Mouse (Mus musculus): ENCODE results near the gene Sytl3.

Sytl3 gene

DNA sequence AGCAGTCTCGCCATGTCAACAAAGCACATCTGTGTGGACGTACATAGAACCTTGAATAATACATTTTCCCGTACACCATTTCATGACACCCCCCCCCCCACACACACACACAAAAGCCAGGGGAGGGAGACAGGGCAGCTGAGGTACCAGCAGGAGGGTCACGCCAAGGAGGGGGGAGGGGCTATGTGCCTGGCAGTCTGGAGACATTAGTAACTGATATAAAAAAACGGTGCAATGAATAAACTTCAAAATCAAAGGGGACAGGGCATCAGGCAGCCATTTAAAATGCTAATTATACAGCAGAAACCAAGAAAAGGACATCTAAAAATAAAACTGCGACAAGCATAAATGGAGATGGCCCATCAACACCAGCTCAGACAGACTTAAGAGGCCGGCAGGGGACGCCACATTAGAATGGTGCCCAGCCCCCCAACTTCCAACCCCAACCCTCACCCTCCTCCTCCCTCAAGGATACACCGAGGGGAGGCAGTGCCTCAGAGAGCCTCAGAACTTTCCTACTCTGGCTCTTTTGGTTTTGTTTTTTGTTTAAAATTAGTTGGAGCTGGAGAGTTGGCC, 100.9 kb downstream of the Sytl3 start:
- DNase-seq, result no peak

DNA sequence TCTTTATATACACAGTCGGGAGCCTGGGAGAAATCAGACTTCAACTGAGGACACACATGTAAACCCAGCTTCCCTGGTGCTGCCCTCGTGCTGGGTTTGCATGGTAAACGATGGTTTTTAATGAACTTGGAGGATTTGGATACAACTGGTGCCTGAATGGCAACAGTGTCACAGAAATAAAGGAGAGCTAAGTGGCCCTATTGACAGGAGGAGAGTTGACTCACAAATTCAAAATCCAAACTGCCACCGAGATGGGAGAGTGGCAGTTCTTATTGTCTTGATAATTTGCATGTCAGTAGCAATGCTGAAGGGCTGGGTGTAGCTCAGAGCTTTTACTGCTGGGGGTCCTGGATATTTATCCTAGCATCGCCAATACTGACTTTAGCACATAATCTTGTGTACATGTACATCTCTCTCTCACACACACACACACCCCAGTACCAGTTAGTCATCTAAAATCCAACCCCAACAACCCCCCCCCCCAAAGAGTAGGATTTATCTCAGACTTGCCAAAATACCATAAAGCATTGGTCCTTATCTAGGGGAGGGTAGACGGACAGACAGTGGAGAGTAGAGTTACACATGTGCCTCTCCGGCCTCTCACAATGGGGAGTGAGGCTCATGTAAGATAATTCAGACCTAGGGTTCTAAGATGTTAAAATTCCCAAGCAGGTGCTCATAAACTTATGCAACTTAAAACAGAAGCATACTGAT, 104.8 kb downstream of the Sytl3 start:
- no peak for DNase-seq

DNA sequence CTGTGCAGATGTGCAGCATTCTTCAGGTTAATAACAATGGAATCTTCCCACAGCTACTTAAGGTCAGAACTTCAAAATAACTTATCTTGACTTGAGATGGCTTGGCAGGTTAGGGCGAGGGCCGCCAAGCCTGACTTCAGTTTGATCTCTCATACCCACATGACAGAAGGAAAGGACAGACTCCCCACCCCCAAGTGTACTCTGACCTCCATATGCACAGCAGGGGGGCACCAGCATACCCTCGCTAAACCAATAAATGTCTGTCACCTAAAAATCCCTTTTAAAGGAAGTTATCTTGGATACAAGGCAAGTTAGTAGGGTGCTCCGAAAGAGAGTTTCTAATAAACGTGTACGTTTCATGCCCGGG, 105.3 kb downstream of the Sytl3 start:
- no peak for DNase-seq

DNA sequence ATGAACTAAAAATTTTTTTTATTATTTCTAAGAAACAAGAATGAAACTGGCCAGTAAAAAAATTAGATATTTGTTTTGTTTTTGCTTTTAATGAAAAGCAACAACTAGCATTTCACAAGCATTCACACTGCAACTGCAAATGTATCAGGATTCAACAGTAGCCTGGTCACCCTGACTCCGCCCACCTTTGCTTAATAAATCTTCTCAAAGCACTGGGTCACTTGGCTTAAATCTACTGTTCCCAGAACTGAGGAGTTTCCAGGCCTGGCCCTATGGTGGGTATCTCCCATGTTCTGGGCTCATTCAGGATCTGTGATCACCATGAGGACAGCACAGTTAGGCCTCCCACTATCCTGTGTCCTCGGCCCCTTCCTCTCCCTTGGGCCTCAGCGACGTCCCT, 105.8 kb downstream of the Sytl3 start:
- no peak for DNase-seq

DNA sequence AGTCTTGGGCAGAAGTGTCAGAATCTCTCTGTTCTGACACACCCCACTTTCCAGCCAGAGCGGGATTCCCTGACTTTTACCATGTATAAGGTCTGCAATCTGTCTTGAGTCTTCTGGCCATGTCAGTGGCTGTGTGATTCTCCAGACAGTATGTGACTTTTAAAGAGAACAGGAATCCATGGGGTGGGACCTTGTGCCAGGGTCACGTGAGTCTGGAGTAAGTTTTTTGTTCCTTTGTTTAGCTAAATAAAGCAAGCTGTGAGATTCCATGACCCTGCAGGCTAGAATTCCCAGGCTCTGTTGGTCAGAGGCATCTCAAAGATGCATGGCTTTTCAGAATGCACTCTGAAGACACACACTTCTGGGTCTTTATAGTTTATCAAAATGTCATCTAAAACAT, 107.0 kb downstream of the Sytl3 start:
- no peak for DNase-seq

DNA sequence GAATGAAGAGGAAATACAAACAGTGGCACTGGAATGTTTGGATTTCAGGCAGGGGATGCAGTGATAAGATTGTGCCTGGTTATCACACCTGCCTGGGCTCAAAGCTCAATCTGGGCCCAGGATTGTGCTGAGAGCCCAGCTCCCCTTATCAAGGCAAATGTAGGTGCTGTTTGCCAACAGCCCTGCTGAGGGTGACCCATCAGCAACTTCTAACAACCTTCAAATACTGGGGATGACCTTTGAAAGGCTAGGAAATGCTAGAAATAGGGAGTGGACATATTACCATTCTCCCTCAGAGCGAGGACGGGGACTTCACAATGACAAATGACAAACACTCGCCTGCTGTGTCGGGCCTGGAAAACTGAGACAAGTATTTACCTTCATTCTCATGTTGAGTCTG, 107.9 kb downstream of the Sytl3 start:
- no peak for DNase-seq

DNA sequence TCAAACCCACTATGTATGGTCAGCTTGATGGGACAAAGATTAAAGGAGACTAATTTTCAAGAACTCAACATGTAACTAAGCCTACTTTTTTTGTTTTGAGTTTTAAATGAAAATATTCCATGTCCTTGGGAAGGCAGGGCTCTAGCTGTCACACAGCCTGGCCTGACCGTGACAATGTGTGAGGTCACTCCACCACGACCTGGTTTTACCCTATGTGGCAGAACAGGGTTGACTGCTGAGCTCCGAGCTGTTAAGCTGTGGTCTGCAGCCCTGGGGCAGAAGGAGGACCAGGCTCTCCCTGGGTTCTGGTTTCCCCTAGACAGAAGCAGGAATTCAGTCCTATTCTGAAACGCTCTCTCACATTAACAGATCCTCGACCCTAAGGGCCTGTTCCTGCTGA, 108.9 kb downstream of the Sytl3 start:
- DNase-seq, result no peak

DNA sequence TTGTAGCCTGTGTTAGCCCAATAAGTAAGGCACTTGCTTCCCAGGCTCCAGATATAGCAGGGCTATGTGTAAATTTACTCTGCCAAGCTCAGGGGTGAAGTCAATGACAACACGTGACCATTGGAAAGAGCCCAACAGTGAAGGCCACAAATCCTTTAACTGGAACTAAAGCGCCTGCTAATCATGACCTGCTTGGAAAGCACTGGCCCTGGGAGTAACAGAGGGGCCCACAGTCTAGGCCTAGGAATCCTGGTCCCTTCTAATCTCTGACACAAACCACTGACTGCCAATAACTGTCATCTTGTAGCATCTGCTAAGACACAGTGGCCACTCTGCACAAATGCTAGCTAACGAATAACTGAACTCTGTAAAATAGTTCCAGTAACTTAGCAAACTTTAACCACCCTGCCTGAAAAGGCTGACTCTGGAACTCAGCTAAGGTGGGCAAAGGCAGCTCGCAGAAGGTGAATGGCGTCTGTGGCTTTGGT, 109.5 kb downstream of the Sytl3 start:
- DNase-seq, result no peak

DNA sequence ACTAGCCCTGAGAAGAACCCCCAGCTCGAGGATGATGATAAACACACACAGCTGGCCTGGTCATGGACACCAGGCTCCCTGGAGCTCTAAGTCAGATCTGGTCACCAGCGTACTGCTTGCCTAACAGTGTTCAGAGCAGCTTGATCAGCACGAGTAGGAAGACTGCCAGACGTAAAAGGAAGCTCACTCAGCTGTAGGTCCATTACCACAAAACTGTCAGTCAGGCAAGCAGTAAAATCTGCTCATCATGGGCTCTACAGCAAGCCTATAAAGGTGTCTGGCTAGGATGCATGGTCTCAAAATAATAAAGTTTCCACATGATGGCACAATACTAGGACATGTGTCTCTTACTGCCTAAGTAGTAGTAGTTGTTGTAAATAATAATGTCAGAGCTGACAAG, 110.7 kb downstream of the Sytl3 start:
- DNase-seq, result peak; percentile 21 to 24

DNA sequence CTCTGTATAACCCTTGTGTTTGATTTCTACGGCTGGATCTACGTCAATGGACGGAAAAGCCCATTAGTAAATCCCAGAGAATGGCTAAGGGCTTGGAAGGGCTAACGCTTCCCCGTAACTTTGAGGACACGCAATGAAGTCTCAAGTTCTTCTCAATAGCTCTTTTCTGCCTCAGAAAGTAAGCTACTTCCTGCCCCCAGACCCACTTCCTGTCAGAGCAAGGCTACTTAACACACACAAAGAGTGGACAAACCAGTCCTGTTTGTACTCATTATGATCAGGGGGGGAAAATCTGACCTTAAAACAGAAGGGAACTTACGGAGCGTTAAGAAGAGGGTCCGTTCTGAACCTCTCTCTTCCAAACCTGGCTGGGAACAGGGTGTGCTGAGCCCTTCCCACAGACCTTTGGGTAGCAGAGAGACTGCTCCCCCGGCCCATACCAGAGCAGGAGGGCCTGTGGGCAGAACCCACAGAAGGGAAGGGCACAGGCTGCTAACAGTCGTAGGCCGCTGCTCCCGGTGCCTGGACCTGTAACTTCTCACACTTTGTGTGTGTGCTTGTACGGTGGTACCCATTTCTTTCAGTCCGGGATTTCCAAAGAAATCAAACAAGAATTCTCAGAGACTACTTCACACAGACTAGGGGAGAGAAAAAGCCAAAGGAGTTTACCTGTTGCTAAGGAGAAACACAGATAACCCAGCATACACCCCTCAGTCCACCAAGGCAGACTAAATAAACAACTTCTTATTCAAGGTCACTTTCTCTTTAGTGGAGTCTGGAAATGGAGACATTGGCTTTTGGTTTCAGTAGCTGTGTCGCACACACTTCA, 113.0 kb downstream of the Sytl3 start:
- no peak for DNase-seq

DNA sequence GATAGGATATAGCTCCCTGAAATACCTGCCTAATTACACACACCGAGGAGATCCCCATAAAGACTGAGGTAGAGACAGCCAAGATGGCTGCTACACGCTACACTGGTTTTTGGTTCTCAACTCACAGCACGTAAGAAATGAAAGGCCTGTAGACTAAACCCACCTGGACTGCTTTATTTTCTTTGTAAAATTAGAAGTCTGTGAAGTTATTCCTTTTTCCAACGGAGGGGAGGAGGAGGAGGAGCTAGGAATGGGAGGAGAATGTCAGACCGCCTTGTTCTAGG, 113.5 kb downstream of the Sytl3 start:
- DNase-seq, result no peak

DNA sequence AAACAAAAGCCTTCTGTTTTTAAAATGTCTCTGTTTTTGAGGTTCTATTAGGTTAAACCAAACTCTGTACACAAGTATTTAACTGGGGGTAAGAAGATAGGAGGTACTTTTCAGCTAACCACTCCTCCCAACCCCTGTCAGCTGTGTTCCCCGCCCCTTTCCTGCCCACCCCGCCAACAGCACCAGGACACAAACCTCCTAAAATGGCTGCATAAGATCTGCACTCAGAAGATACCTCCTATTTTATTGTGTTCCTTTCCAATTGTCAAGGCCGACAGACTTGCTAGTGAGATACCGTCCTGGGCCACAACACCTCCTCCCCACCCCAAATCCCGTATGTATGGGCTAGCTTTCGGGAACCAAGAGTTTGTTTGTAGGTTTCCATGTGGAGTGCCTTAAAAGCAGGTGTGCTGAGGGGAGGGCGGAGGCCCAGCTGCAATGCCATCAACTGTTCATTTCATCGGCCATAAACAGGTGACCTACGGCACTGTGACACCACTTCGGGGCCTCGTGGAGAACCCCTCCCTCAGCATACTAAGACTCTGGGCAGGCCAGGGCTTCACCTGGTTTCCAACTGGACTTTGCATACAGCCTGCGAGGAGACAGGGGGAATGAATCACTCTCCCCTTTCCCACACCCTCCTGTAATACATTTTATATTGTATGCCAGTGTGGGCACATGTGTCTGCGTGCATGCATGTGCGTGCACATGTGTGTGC, 114.5 kb downstream of the Sytl3 start:
- no peak for DNase-seq

DNA sequence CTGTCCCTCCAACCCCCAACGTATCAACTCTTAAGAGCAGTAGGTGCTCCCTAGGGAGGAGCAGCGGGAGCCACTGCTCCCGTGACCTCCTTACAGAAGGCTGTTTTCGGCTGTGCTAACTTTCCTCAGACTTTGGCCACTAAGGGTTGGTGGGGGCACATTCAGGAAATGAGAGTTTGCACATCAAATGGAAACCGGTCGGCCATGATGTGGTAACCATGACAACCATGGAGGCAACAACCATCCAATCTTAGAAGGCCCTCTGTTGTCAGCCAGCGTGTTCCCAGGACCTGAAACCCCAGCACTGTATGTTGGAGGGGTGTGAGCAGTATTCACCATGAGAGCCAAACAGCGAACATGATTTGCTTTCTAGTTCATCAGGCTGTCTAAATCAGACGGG, 116.3 kb downstream of the Sytl3 start:
- DNase-seq, result no peak

DNA sequence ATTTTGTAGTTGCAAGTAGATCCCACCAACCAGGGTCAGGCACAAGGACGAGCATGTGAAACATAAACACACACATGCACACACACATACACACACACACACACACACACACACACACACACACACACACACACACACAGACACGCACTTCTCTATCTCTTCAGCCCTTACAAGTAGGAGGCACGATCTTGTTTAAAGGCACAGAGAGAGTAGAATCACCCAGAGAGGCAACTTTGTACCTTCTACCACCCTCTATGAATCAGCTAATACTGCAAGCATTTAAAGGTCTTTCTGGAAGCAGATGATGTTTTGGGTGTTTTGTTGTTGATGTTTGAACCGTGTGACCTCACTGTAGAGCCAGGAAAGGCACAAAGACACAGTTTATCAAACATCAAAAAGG, 116.8 kb downstream of the Sytl3 start:
- no peak for DNase-seq

DNA sequence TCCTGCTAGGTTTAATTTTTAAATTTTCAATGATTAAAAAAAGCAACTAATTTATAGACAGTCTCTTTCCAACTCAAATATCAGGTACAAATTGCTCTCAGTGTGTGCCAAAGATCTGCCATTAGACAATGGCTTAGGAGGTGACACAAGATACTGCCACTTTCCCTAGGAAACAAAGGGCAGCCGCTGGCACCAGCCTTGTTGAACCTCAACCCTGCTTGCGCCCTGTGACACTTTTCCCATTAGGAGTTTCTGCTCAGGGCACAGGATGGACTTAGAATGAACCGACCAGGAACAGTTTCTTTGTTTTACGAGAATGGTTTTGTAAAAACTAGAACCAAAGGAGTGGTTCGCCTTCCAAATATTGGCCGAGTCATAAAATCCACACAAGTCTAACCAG, 117.2 kb downstream of the Sytl3 start:
- no peak for DNase-seq

DNA sequence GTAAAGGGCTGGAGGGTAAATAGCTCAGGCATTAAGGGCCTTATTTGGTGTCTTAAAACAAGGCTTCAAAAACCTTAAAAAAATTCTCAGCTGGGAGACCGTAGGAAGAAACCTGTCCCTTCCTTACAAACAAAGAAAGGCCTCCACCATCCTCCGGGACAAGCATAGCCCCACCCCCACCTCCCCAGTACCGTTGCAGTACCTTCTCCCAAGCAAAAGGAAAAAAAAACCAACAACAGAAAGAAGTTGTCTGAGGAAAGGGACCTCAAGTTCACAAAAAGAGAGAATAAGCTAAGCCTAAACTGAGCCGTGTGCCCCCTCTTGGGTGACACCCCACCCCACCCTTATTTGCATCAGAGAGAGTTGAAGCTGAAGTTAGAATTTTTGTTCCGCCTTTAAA, 117.7 kb downstream of the Sytl3 start:
- no peak for DNase-seq

DNA sequence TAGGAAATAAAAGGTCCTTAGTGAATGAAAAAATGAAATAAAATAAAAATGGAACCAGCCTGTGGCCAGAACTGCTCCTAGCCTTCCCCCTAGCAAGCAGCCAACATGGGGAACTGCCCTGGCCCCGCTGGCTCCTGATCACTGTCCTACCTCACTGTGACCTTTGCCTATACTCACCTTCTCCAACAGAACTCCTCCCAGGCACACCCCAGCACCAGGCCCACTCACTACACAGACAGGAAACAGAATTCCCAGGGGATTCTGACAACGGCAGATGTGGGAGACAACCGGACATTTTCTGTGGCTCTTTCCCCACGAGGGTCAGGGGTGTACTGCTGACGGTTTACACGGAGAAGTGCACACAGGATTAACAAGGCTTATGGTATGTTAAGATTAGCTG, 118.2 kb downstream of the Sytl3 start:
- DNase-seq, result no peak

DNA sequence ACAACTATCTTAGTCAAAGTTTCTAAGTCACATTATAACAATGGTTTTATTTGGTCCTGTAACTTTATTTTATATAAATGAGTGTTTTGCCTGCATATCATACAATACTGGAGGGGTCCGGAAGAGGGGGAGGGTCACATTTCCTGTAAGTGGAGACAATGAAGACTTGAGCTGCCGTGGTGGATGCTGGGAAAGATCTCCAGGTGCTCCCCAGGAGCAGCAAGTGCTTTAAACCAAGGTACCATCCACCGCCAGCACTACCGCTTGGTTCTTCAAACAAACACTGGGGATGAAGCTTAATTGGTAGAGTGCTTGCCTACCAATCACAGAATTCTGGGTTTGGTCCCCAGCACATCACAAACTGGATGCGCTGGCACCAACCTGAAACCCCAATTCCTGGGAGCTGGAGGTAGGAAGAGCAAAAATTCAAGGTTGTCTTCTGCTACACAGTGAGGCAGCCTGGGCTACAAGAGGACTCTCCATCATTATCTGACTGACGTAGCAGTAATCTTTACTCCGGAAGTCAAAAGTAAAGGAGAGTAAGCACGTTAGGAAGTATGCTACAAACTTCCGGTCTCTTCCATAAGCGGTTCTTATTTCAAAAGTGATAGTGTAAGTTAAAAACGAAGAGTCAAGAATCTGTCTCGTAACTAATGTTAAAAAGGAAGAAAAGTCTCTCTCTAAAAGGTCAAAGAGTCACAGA, 118.9 kb downstream of the Sytl3 start:
- DNase-seq, result no peak

DNA sequence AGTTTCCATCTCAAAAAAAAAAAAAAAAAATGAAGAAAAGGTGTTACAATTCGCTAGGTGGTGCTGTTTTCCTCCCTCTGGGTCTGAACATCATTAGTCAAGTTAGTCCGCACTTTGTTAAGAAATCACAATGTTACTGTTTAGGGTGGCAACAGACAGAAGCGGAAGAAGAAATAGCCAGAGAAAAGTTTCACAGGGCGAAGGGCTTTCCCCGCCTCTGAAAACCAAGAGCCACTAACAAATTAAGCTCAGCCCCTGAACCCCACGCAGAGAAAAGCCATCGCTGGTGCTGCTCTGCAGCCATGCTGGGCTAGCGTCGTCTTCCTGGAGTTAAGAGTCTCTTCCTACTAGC, 119.4 kb downstream of the Sytl3 start:
- DNase-seq, result peak; percentile 25 to 39

DNA sequence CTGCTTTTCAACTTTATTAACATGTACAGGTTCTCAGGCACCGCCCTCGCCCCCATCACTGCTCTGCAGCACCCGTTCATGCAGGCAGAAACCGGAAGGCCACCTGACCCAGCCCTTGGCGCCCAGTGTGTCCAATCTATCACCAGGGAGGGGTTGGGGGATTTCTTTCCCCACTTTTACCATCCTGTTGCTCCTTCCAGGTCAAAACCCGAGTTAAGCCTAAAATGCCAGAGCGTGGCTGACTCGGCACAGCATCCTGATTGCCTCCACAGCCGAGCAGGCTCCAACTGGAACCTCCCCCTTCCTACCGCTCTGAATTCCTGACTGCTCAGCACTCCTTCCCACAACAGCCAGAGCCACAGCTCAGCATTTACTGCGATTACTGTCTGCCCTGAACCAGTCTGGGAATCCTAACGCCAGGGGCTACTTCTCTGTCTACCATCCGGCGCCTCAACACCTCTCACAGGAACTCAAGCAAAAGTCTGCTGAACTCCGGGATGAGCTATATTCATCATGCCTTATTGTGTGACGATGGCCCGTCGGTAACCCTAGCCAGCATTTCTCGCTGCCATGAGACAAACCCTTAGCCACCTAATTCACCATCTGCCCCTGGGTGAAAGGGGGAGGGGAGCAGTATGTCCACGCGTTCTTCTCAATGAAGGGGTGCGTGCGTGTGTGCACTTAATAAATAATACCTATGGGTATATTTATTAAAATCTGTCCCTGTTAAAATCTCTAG, 120.0 kb downstream of the Sytl3 start:
- peak; percentile 19 to 35 for DNase-seq

DNA sequence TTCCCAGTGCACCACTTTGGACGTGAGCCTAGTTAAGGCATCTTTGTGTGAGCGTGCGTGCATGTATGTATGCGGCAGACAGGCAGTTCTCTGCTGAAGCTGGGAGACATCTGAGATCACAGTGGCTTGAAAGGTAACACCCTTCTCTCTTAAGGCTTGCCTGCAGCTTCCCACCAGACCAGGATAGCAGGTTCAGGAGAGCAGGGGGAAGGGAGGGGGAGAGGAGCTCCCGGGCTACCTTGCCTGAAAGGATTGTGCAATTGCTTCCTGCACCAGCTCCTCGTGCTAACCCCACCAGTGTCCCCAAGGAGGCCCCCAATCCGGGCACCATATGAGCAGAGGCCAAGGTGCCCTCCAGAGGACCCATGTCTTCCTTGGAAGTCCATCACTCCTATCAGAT, 120.7 kb downstream of the Sytl3 start:
- DNase-seq, result no peak

DNA sequence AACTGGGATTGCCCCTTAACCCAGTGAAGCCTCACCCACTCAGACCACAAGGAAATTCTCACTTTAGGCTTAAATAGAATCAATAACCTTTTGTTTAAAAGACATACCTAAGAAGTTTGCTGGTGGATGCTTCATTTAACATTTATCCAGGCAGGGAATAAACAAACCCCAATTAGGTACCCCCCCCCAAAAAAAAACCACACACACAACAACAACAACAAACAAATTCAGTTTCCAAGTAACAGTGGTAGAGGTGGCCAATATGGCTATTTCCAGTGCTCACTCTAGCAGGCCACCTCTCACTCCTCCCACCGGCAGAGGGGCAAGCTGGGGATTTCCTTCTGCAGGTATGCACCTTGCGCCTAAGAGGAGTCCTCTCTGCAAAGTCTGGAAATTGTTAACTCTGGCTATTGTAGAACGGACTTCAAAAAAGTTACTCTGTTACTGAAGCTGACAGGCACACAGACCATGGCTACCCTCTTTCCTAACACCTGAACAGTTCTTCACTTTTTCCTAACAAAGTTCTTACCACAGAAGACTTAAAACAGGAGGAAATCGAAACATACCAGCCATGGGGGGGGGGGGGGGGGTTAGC, 121.7 kb downstream of the Sytl3 start:
- no peak for DNase-seq

All from cerebellum, adult 18-20 months (tissue).